Mouse (Mus musculus) embryonic fibroblast, embryonic 13.5 days (primary cell): Measurements from ENCODE around the gene D630045J12Rik.

Experiments used
- CTCF ChIP-seq: IDR thresholded peaks from 2 replicates; pipeline ENCODE4 v1.5.1; 2011; ENCODE audit warnings: mild to moderate bottlenecking, control low read depth, low read length, moderate library complexity, borderline replicate concordance; ENCODE audit not compliant: insufficient read depth
- POLR2A ChIP-seq: IDR thresholded peaks from 2 replicates; pipeline ENCODE4 v1.6.1; 2011; ENCODE audit warnings: low read depth, mild to moderate bottlenecking, control low read depth, low read length, moderate library complexity

DNA sequence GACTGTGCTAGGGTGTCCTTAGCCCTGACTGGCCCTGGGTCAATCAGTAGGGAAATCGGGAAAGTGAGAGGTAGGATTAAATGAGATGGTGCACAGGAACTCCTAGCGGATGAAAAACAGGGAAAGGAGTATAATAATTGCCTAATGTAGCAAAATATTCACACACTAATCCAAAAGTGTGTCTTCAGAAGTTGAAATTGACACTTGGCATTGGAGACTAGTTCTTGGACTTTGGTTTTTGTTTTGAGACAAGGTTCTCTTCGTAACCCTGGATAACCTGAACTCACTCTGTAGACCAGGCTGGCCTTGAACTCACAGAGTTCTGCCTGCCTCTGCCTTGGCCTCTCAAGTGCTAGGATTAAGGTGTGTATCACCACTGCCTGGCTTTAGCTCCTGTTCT, 20.0 kb downstream of the D630045J12Rik start:
- TF ChIP-seq CTCF (no peak), POLR2A (no peak)
